Mouse (Mus musculus) midbrain, postnatal 0 days (tissue): Measurements from ENCODE around the gene Ispd. TPM values are rescaled to one million over a fixed set of nuclear protein-coding genes. Genes with fewer than 3 reads are reported as not detected.

ENCODE experiments used
- ATAC-seq: fragments of 200-750 bp; cut with Nextera tagmentation; 2 replicates; pipeline ENCODE4 v1.8.0; 2017; ENCODE audit warnings: moderate number of reproducible peaks, mild to moderate bottlenecking, moderate TSS enrichment, moderate library complexity; ENCODE audit not compliant: low FRiP score
- DNase-seq: peaks from one replicate; pipeline ENCODE4 v3.0.0-alpha.2; 2015; ENCODE audit warnings: low spot score
- H3K27ac ChIP-seq: fragments of 300-500 bp; sonication (generic); 2 replicates; pipeline ENCODE4 v1.5.1; 2014; ENCODE audit warnings: low read depth, mild to moderate bottlenecking, low read length, mixed read lengths
- H3K27me3 ChIP-seq: fragments of 300-500 bp; sonication (generic); 2 replicates; pipeline ENCODE4 v1.6.1; 2014; ENCODE audit warnings: low read length, control low read depth, mixed read lengths; ENCODE audit not compliant: insufficient read depth
- H3K36me3 ChIP-seq: fragments of 300-500 bp; sonication (generic); 2 replicates; pipeline ENCODE4 v1.6.1; 2014; ENCODE audit warnings: low read length, control low read depth, mixed read lengths; ENCODE audit not compliant: insufficient read depth
- H3K4me1 ChIP-seq: fragments of 300-500 bp; sonication (generic); 2 replicates; pipeline ENCODE4 v1.6.1; 2014; ENCODE audit warnings: mild to moderate bottlenecking, control low read depth, antibody characterized with exemption, low read length, mixed read lengths; ENCODE audit not compliant: insufficient read depth
- H3K4me2 ChIP-seq: fragments of 300-500 bp; sonication (generic); 2 replicates; pipeline ENCODE4 v1.6.1; 2014; ENCODE audit warnings: low read depth, mild to moderate bottlenecking, low read length, mixed read lengths; ENCODE audit not compliant: poor library complexity, severe bottlenecking
- H3K4me3 ChIP-seq: fragments of 300-500 bp; sonication (generic); 2 replicates; pipeline ENCODE4 v1.5.1; 2014; ENCODE audit warnings: low read depth, mild to moderate bottlenecking, low read length, moderate library complexity
- H3K9ac ChIP-seq: fragments of 300-500 bp; sonication (generic); replicated peaks from 2 replicates; pipeline ENCODE4 v1.6.1; 2014; ENCODE audit warnings: mild to moderate bottlenecking, low read length, moderate library complexity, mixed read lengths; ENCODE audit not compliant: poor library complexity, severe bottlenecking
- H3K9me3 ChIP-seq: fragments of 300-500 bp; sonication (generic); 2 replicates; pipeline ENCODE4 v1.6.1; 2016; ENCODE audit warnings: low read length, control low read depth
- CTCF ChIP-seq: IDR thresholded peaks from 2 replicates; pipeline ENCODE4 v1.5.1; 2016; ENCODE audit warnings: antibody characterized with exemption, mild to moderate bottlenecking
- WGBS: fragments of 180-500 bp; shearing (Covaris S2); extraction: QIAGEN DNeasy Blood & Tissue Kit; methylation state at CpG from one replicate; pipeline ENCODE4 v1.1.7; 2014; 5-methylcytosine and 5-hydroxymethylcytosine counted together
- polyA plus RNA-seq: library from polyadenylated mRNA; unstranded; fragments of >200 nt; fragmentation: Nextera tagmentation; extraction: Ambion mirVana; gene quantifications from 2 replicates; pipeline ENCODE4 v1.2.1, GENCODE M21; 2015
- total RNA-seq: library from RNA; depleted of rRNA; stranded (reverse); fragments of >200 nt; gene quantifications from 2 replicates; pipeline ENCODE4 v1.2.3, GENCODE M21; 2014; rRNA removed

Ispd gene
- total and polyA plus RNA-seq, 2 experiments from 2014 or later: 9.3 to 11.9 TPM

- ATAC-seq: no peak
- Histone ChIP-seq H3K9me3 (no peaks in the 10 kb centered on the region), H3K36me3 (no peaks in the 10 kb centered on the region), H3K27me3 (no peaks in the 10 kb centered on the region), H3K9ac (no peak overlapping the region), H3K27ac (no peak overlapping the region), H3K4me3 (no peak overlapping the region), H3K4me2 (no peak overlapping the region), H3K4me1 (no peaks in the 10 kb centered on the region)
- WGBS: 74% methylated on average over 4 of the region's 4 CpGs
- TF ChIP-seq CTCF: no peak
- no peak for DNase-seq
These were observed 343.0 kb downstream of the Ispd start for GRCm38 (mm10) chr12:36724297-36724696.

GRCm38 (mm10) chr12:36725250-36725649 is 344.0 kb downstream of the Ispd start:
- Histone ChIP-seq H3K36me3 (no peaks in the 10 kb centered on the region), H3K4me1 (no peaks in the 10 kb centered on the region), H3K9ac (no peak overlapping the region), H3K4me3 (no peak overlapping the region), H3K4me2 (no peak overlapping the region), H3K27me3 (no peaks in the 10 kb centered on the region), H3K9me3 (no peaks in the 10 kb centered on the region), H3K27ac (no peak overlapping the region)
- DNase-seq (no peak), ATAC-seq (no peak)
- WGBS: 84% methylated on average over 3 of the region's 3 CpGs
- no peak for TF ChIP-seq CTCF

GRCm38 (mm10) chr12:36726026-36726425 is 344.8 kb downstream of the Ispd start:
- Histone ChIP-seq H3K9ac (no peak overlapping the region), H3K4me3 (no peak overlapping the region), H3K27ac (no peak overlapping the region), H3K9me3 (no peaks in the 10 kb centered on the region), H3K36me3 (no peaks in the 10 kb centered on the region), H3K4me2 (no peak overlapping the region), H3K27me3 (no peaks in the 10 kb centered on the region), H3K4me1 (no peaks in the 10 kb centered on the region)
- DNase-seq (no peak), ATAC-seq (no peak)
- 62% methylated on average over 1 of the region's 1 CpGs for WGBS
- TF ChIP-seq CTCF: no peak

- H3K4me3 ChIP-seq: no peak overlapping the region
- TF ChIP-seq CTCF: no peak
- H3K4me2 ChIP-seq: no peak overlapping the region
- no peaks in the 10 kb centered on the region for H3K27me3 ChIP-seq
- no peaks in the 10 kb centered on the region for H3K36me3 ChIP-seq
- ATAC-seq (no peak), DNase-seq (no peak)
- H3K9me3 ChIP-seq: no peaks in the 10 kb centered on the region
- 79% methylated on average over 4 of the region's 4 CpGs for WGBS
- no peak overlapping the region for H3K27ac ChIP-seq
- H3K9ac ChIP-seq: no peak overlapping the region
- no peaks in the 10 kb centered on the region for H3K4me1 ChIP-seq
These were observed 352.6 kb downstream of the Ispd start for GRCm38 (mm10) chr12:36733673-36734371.

Other genes with a start within 250 kb of the Ispd start
- gene Ankmy2, start 224.3 kb upstream of the Ispd start, total RNA-seq: 64.6 and 81.2 TPM in 2 replicates
- 87.2 and 88.5 TPM in 2 replicates for gene Ankmy2, start 224.3 kb upstream of the Ispd start, polyA plus RNA-seq
- gene Bzw2, start 223.4 kb upstream of the Ispd start, total RNA-seq: 213 and 269 TPM in 2 replicates
- 276 and 301 TPM in 2 replicates for gene Bzw2, start 223.4 kb upstream of the Ispd start, polyA plus RNA-seq
- not detected in 2 replicates for gene Lrrc72, start 128.1 kb upstream of the Ispd start, total RNA-seq
- not detected in 2 replicates for gene Lrrc72, start 128.1 kb upstream of the Ispd start, polyA plus RNA-seq
- 4.7 and 10.4 TPM in 2 replicates for gene Sostdc1, start 67.3 kb upstream of the Ispd start, total RNA-seq
- gene Sostdc1, start 67.3 kb upstream of the Ispd start, polyA plus RNA-seq: 6.0 and 6.7 TPM in 2 replicates
- 1.4 and 4.8 TPM in 2 replicates for gene D630036H23Rik, start 731 bp downstream of the Ispd start, total RNA-seq
- gene D630036H23Rik, start 731 bp downstream of the Ispd start, polyA plus RNA-seq: 3.1 and 3.2 TPM in 2 replicates